13 mouse cellular contexts compared by ENCODE assay signal in the genomic region with DNA sequence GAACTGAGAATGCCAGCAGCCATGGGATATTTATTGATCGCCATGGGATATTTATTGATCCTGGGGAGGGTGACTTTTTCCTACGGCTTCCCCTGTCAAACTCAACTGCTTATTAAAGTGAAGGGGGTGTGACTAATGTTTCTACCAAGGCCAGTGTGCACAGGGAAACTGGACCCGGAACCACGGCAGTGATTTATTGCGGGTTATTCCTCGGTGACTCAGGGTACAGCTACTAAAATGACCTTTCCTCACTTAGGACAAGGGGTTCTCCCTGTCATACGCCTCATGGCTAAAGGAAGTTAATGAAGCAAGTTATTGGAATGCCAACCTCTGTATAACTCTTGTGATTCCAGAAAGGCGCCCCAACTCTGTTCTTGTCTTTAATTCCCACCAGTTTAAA.
"Had no signal": no experiment of that assay in that cellular context is flagged by ENCODE, and none has a peak within 500 bp of the region (broad histone marks: within the 10 kb centered on the region; RNA-seq: fewer than 3 reads in every experiment).

No protein-coding gene starts in this region.

- H3K27me3 ChIP-seq: liver, embryonic 15.5 days; midbrain, embryonic 13.5 days; neural tube, embryonic 12.5 days had no signal

- H3K9me3 ChIP-seq: limb, embryonic 10.5 days; liver, embryonic 15.5 days; midbrain, embryonic 13.5 days; neural tube, embryonic 12.5 days had no signal

- H3K9ac ChIP-seq: liver, embryonic 15.5 days; midbrain, embryonic 13.5 days; neural tube, embryonic 12.5 days had no signal

- H3K4me1 ChIP-seq: limb, embryonic 10.5 days; liver, embryonic 15.5 days; midbrain, embryonic 13.5 days; neural tube, embryonic 12.5 days had no signal

- ATAC-seq: lung, postnatal 0 days; midbrain, embryonic 13.5 days had no signal

- H3K4me2 ChIP-seq: liver, embryonic 11.5 days; liver, embryonic 15.5 days; midbrain, embryonic 13.5 days; neural tube, embryonic 12.5 days had no signal

- DNase-seq: lung, adult 2 months; lung, postnatal 36 days; spleen, adult 18-20 months; thymus, adult 2 months had no signal

- H3K27ac ChIP-seq: kidney, postnatal 0 days; left cerebral cortex, adult 2 months; limb, embryonic 10.5 days; liver, embryonic 15.5 days; midbrain, embryonic 13.5 days; neural tube, embryonic 12.5 days had no signal

- H3K36me3 ChIP-seq: limb, embryonic 10.5 days; liver, embryonic 15.5 days; midbrain, embryonic 13.5 days; neural tube, embryonic 12.5 days had no signal

- H3K4me3 ChIP-seq: left cerebral cortex, adult 2 months; limb, embryonic 10.5 days; liver, embryonic 15.5 days; midbrain, embryonic 13.5 days; myocyte; neural tube, embryonic 12.5 days had no signal
